8 mouse cellular contexts compared by ENCODE assay signal in the genomic region with DNA sequence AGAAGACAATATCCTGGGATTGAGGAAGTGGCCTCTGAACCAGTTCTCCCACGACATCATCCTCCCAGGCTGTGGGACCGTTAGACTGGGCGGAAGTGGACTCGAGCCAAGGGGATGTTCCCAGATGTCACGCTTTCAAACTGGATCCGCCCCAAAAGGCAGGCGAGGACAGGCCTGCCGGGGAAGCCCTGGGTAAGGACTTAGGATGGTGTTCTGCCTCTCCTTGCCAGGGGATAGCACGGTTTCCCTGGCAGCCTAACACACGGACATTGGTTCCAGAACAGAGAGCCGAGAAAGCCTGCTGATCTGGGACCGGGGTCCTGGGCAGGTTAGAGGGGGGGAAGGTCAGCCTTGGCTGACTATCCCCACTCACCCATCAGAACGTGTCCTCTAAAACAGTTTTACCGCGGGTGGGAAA. TPM values are rescaled to one million over a fixed set of nuclear protein-coding genes. Genes with fewer than 3 reads are reported as not detected.
A peak's percentile ranks its signal among the peaks of the same experiment; 100 is the strongest.
DNase-seq lines count a peak whose midpoint lies in the region; ATAC-seq and TF ChIP-seq lines count a peak whose summit lies in the region.

No protein-coding gene starts in this region.

- peak; percentile 9; the same call in 1 of the 2 replicates for ATAC-seq in hindbrain, embryonic 13.5 days (ENCODE audit: low FRiP score)

- peaks cover 16% of the 10 kb centered on the region for H3K36me3 ChIP-seq in hindbrain, embryonic 13.5 days

- peaks cover 65% of the 10 kb centered on the region for H3K4me1 ChIP-seq in hindbrain, embryonic 13.5 days (replicated peaks)

- intact Hi-C loops in gastrocnemius, adult 2 months (cut with DNase I): loop anchor here (5.0 kb wide), 1 partner anchor 215 kb away; a partner anchor contains a TSS

- peak overlapping the region; percentile 100 for H3K9ac ChIP-seq in hindbrain, embryonic 13.5 days

- no peaks in the 10 kb centered on the region for H3K9me3 ChIP-seq in hindbrain, embryonic 13.5 days

- peak overlapping the region; percentile 85 for H3K4me2 ChIP-seq in hindbrain, embryonic 13.5 days

- no peak for TF ChIP-seq CTCF in gastrocnemius, adult 2 months (IDR thresholded peaks at IDR 0.05)

- peak overlapping the region; percentile 86 for H3K27ac ChIP-seq in gastrocnemius, adult 2 months
- H3K27ac ChIP-seq in hindbrain, embryonic 13.5 days: peak overlapping the region; percentile 99

- WGBS in hindbrain, embryonic 13.5 days: 0% methylated on average over 15 of the region's 15 CpGs

- H3K4me3 ChIP-seq in gastrocnemius, adult 2 months: peak overlapping the region; percentile 93
- peak overlapping the region; percentile 97 for H3K4me3 ChIP-seq in hindbrain, embryonic 13.5 days

- no peaks in the 10 kb centered on the region for H3K27me3 ChIP-seq in hindbrain, embryonic 13.5 days

- peak; percentile 93 to 97 for DNase-seq in adrenal gland, adult (ENCODE audit: inconsistent age in 2 of 2, low spot score in 1 of 2)
- DNase-seq in cerebellum, postnatal 10 days: peak; percentile 90
- DNase-seq in gastrocnemius, adult 2 months: peak; percentile 91
- DNase-seq in left cerebral cortex, adult 11 months (ENCODE audit: low spot score): peak; percentile 65
- peak; percentile 97 for DNase-seq in lung, postnatal 10 days
- DNase-seq in ovary, adult 18-20 months (ENCODE audit: low spot score): peak; percentile 69
- no peak for DNase-seq in c-Kit-positive CD71-positive TER-119-positive erythroid progenitor cells, embryonic 14.5 days (ENCODE audit: low spot score)

RNA-seq across cellular contexts. Expression of a gene that starts 1.4 kb away (rescaled TPM):
- total RNA-seq in gastrocnemius, adult 2 months (2021): 1 to 10 TPM; 2.8 to 4.5 TPM
- 6.2 and 6.4 TPM in 2 replicates for polyA plus RNA-seq in hindbrain, embryonic 13.5 days (2015; fragmentation: Nextera tagmentation; extraction: Ambion mirVana)

RNA-seq across cellular contexts. Expression of a gene that starts 9.2 kb away (rescaled TPM):
- not detected for total RNA-seq in gastrocnemius, adult 2 months (2021)
- not detected in 2 replicates for polyA plus RNA-seq in hindbrain, embryonic 13.5 days (2015; fragmentation: Nextera tagmentation; extraction: Ambion mirVana)

RNA-seq across cellular contexts. Expression of a gene that starts 57.4 kb away (rescaled TPM):
- 10 to 100 TPM; 15.1 to 15.8 TPM for total RNA-seq in gastrocnemius, adult 2 months (2021)
- polyA plus RNA-seq in hindbrain, embryonic 13.5 days (2015; fragmentation: Nextera tagmentation; extraction: Ambion mirVana): 11.6 and 11.9 TPM in 2 replicates
